In genomic region chr9:75289545-75289944, GRCm38 (mm10) we compare ENCODE assay signal across 9 mouse cellular contexts. TPM values are rescaled to one million over a fixed set of nuclear protein-coding genes. Genes with fewer than 3 reads are reported as not detected.
DNase-seq lines count a peak whose midpoint lies in the region; ATAC-seq and TF ChIP-seq lines count a peak whose summit lies in the region.
"Had no signal": no experiment of that assay in that cellular context is flagged by ENCODE, and none has a peak within 500 bp of the region (broad histone marks: within the 10 kb centered on the region; RNA-seq: fewer than 3 reads in every experiment).

No protein-coding gene starts in this region.

- no peaks in the 10 kb centered on the region for H3K27me3 ChIP-seq in embryonic facial prominence, embryonic 11.5 days (ENCODE audit: control insufficient read depth, insufficient read depth, low read length)
- H3K27me3 ChIP-seq in embryonic facial prominence, embryonic 10.5 days (replicated peaks; ENCODE audit: low read depth, poor library complexity, severe bottlenecking), result no peaks in the 10 kb centered on the region
- no peaks in the 10 kb centered on the region for H3K27me3 ChIP-seq in spleen, adult 2 months (ENCODE audit: control insufficient read depth, insufficient read depth, low read length)
- H3K27me3 ChIP-seq in stomach, postnatal 0 days (ENCODE audit: control insufficient read depth, insufficient read depth, low read length), result no peaks in the 10 kb centered on the region
- H3K27me3 ChIP-seq in intestine, embryonic 16.5 days (replicated peaks; ENCODE audit: control insufficient read depth, insufficient read depth, low read length), result no peaks in the 10 kb centered on the region
- H3K27me3 ChIP-seq in hindbrain, embryonic 13.5 days, result no peaks in the 10 kb centered on the region

- H3K36me3 ChIP-seq in embryonic facial prominence, embryonic 11.5 days (replicated peaks; ENCODE audit: control insufficient read depth, insufficient read depth, low read depth, low read length), result no peaks in the 10 kb centered on the region
- H3K36me3 ChIP-seq in embryonic facial prominence, embryonic 10.5 days (replicated peaks), result no peaks in the 10 kb centered on the region
- H3K36me3 ChIP-seq in spleen, adult 2 months (ENCODE audit: control insufficient read depth, insufficient read depth, low read length), result no peaks in the 10 kb centered on the region
- H3K36me3 ChIP-seq in stomach, postnatal 0 days (ENCODE audit: control insufficient read depth, insufficient read depth, low read length), result no peaks in the 10 kb centered on the region
- no peaks in the 10 kb centered on the region for H3K36me3 ChIP-seq in intestine, embryonic 16.5 days (ENCODE audit: control insufficient read depth, insufficient read depth, low read length)
- H3K36me3 ChIP-seq in hindbrain, embryonic 13.5 days, result no peaks in the 10 kb centered on the region

- H3K4me3 ChIP-seq in embryonic facial prominence, embryonic 11.5 days (ENCODE audit: low read depth, low read length), result no peak overlapping the region
- no peak overlapping the region for H3K4me3 ChIP-seq in embryonic facial prominence, embryonic 10.5 days
- H3K4me3 ChIP-seq in spleen, adult 2 months (ENCODE audit: extremely low read depth, insufficient read depth, insufficient read length), result no peak overlapping the region
- no peak overlapping the region for H3K4me3 ChIP-seq in stomach, postnatal 0 days (ENCODE audit: low read depth, low read length)
- no peak overlapping the region for H3K4me3 ChIP-seq in intestine, embryonic 16.5 days (ENCODE audit: low read length)
- H3K4me3 ChIP-seq in hindbrain, embryonic 13.5 days, result no peak overlapping the region

- no peak overlapping the region for H3K4me2 ChIP-seq in embryonic facial prominence, embryonic 11.5 days (ENCODE audit: low read depth, low read length)
- no peak overlapping the region for H3K4me2 ChIP-seq in stomach, postnatal 0 days (replicated peaks; ENCODE audit: low read depth)
- H3K4me2 ChIP-seq in intestine, embryonic 16.5 days (ENCODE audit: low read depth, low read length), result no peak overlapping the region
- no peak overlapping the region for H3K4me2 ChIP-seq in hindbrain, embryonic 13.5 days

- no peak for ATAC-seq in embryonic facial prominence, embryonic 11.5 days (replicated peaks; ENCODE audit: insufficient number of reproducible peaks, low FRiP score, low TSS enrichment, low read depth)
- peak; percentile 69 for ATAC-seq in granulocyte monocyte progenitor cell, adult 5-6 weeks (replicated peaks; ENCODE audit: poor library complexity, severe bottlenecking)
- ATAC-seq in stomach, postnatal 0 days (ENCODE audit: low FRiP score, low TSS enrichment), result no peak
- ATAC-seq in intestine, embryonic 16.5 days, result no peak
- no peak for ATAC-seq in hindbrain, embryonic 13.5 days (ENCODE audit: low FRiP score)

- no peak for TF ChIP-seq EP300 in stomach, postnatal 0 days (optimal IDR thresholded peaks at IDR 0.05)

- H3K4me1 ChIP-seq in embryonic facial prominence, embryonic 11.5 days (ENCODE audit: control insufficient read depth, insufficient read depth, low read length), result no peaks in the 10 kb centered on the region
- H3K4me1 ChIP-seq in embryonic facial prominence, embryonic 10.5 days, result peaks cover 6% of the 10 kb centered on the region; the same call in 1 of the 2 replicates
- H3K4me1 ChIP-seq in spleen, adult 2 months (ENCODE audit: control insufficient read depth, insufficient read depth, insufficient read length), result no peaks in the 10 kb centered on the region
- no peaks in the 10 kb centered on the region for H3K4me1 ChIP-seq in stomach, postnatal 0 days (replicated peaks; ENCODE audit: control insufficient read depth, insufficient read depth)
- no peaks in the 10 kb centered on the region for H3K4me1 ChIP-seq in intestine, embryonic 16.5 days (ENCODE audit: control insufficient read depth, insufficient read depth, low read length)
- H3K4me1 ChIP-seq in hindbrain, embryonic 13.5 days (replicated peaks), result no peaks in the 10 kb centered on the region

- no peak overlapping the region for H3K9ac ChIP-seq in embryonic facial prominence, embryonic 11.5 days (replicated peaks; ENCODE audit: low read length)
- H3K9ac ChIP-seq in stomach, postnatal 0 days (ENCODE audit: low read length), result no peak overlapping the region
- no peak overlapping the region for H3K9ac ChIP-seq in intestine, embryonic 16.5 days (ENCODE audit: low read depth, low read length)
- H3K9ac ChIP-seq in hindbrain, embryonic 13.5 days, result no peak overlapping the region

- no peak for TF ChIP-seq POLR2A in spleen, adult 2 months (IDR thresholded peaks at IDR 0.05; ENCODE audit: low read depth, low read length)

- H3K9me3 ChIP-seq in embryonic facial prominence, embryonic 11.5 days (replicated peaks; ENCODE audit: control insufficient read depth, low read length), result no peaks in the 10 kb centered on the region
- no peaks in the 10 kb centered on the region for H3K9me3 ChIP-seq in embryonic facial prominence, embryonic 10.5 days
- no peaks in the 10 kb centered on the region for H3K9me3 ChIP-seq in stomach, postnatal 0 days (ENCODE audit: control insufficient read depth, low read length)
- no peaks in the 10 kb centered on the region for H3K9me3 ChIP-seq in intestine, embryonic 16.5 days (ENCODE audit: control insufficient read depth, low read length)
- H3K9me3 ChIP-seq in hindbrain, embryonic 13.5 days, result no peaks in the 10 kb centered on the region

- DNase-seq in embryonic facial prominence, embryonic 11.5 days (ENCODE audit: low spot score), result peak; percentile 30
- DNase-seq in embryonic facial prominence, embryonic 10.5 days (ENCODE audit: low spot score), result no peak
- no peak for DNase-seq in spleen, adult 2 months (ENCODE audit: low read depth in 1 of 2, low spot score in 2 of 2)
- DNase-seq in spleen, postnatal 4 days (ENCODE audit: low spot score in 2 of 2), result no peak
- DNase-seq in stomach, postnatal 0 days (ENCODE audit: low spot score), result peak; percentile 48

- H3K27ac ChIP-seq in embryonic facial prominence, embryonic 11.5 days (replicated peaks; ENCODE audit: low read depth, low read length), result no peak overlapping the region
- H3K27ac ChIP-seq in embryonic facial prominence, embryonic 10.5 days (replicated peaks), result no peak overlapping the region
- no peak overlapping the region for H3K27ac ChIP-seq in spleen, adult 2 months (ENCODE audit: insufficient read depth, low read length)
- no peak overlapping the region for H3K27ac ChIP-seq in stomach, postnatal 0 days (replicated peaks)
- H3K27ac ChIP-seq in intestine, embryonic 16.5 days (ENCODE audit: low read length), result no peak overlapping the region
- H3K27ac ChIP-seq in hindbrain, embryonic 13.5 days, result no peak overlapping the region

- peak; percentile 14; the same call in 1 of the 2 replicates for TF ChIP-seq CTCF in spleen, adult 2 months (IDR thresholded peaks at IDR 0.05; ENCODE audit: extremely low read depth, insufficient read depth, insufficient read length, insufficient replicate concordance)
- peak; percentile 66 for TF ChIP-seq CTCF in stomach, postnatal 0 days (IDR thresholded peaks at IDR 0.05; ENCODE audit: low read depth)

- 52% methylated on average over 4 of the region's 4 CpGs for WGBS in embryonic facial prominence, embryonic 11.5 days
- WGBS in embryonic facial prominence, embryonic 10.5 days, result 50% methylated on average over 4 of the region's 4 CpGs
- 41% methylated on average over 4 of the region's 4 CpGs for WGBS in spleen, adult 2 months
- 38% methylated on average over 4 of the region's 4 CpGs for WGBS in stomach, postnatal 0 days
- WGBS in intestine, embryonic 16.5 days, result 55% methylated on average over 4 of the region's 4 CpGs
- WGBS in hindbrain, embryonic 13.5 days, result 45% methylated on average over 4 of the region's 4 CpGs

RNA-seq across cellular contexts. Expression of gene Gnb5, which starts 16.5 kb away (rescaled TPM):
- polyA plus RNA-seq in embryonic facial prominence, embryonic 11.5 days (2014; fragmentation: Nextera tagmentation; extraction: Ambion mirVana), result 32.0 and 34.3 TPM in 2 replicates
- 22.4 and 24.5 TPM in 2 replicates for polyA plus RNA-seq in embryonic facial prominence, embryonic 10.5 days (2016; fragmentation: Nextera tagmentation; extraction: Ambion mirVana)
- polyA plus RNA-seq in spleen, adult 2 months (2012; rRNA removed), result 3.4 and 3.5 TPM in 2 replicates
- total RNA-seq in granulocyte monocyte progenitor cell, adult 5-6 weeks (2014; fragmentation: Nextera tagmentation), result 4.1 and 5.0 TPM in 2 replicates
- total RNA-seq in granulocyte monocyte progenitor cell, adult 5-6 weeks (2017), result 2.7 and 2.8 TPM in 2 replicates
- 16.1 and 17.5 TPM in 2 replicates for polyA plus RNA-seq in stomach, postnatal 0 days (2015; fragmentation: Nextera tagmentation; extraction: Ambion mirVana)
- 15.8 and 16.2 TPM in 2 replicates for polyA plus RNA-seq in intestine, embryonic 16.5 days (2015; fragmentation: Nextera tagmentation; extraction: Ambion mirVana)
- 58.3 and 60.5 TPM in 2 replicates for polyA plus RNA-seq in hindbrain, embryonic 13.5 days (2015; fragmentation: Nextera tagmentation; extraction: Ambion mirVana)

RNA-seq across cellular contexts. Expression of gene Myo5c, which starts 57.7 kb away (rescaled TPM):
- 0.85 and 1.0 TPM in 2 replicates for polyA plus RNA-seq in embryonic facial prominence, embryonic 11.5 days (2014; fragmentation: Nextera tagmentation; extraction: Ambion mirVana)
- 1.2 and 1.3 TPM in 2 replicates for polyA plus RNA-seq in embryonic facial prominence, embryonic 10.5 days (2016; fragmentation: Nextera tagmentation; extraction: Ambion mirVana)
- polyA plus RNA-seq in spleen, adult 2 months (2012; rRNA removed), result 0.62 and 0.81 TPM in 2 replicates
- total RNA-seq in granulocyte monocyte progenitor cell, adult 5-6 weeks (2014; fragmentation: Nextera tagmentation), result not detected in 2 replicates
- total RNA-seq in granulocyte monocyte progenitor cell, adult 5-6 weeks (2017), result not detected in 2 replicates
- polyA plus RNA-seq in stomach, postnatal 0 days (2015; fragmentation: Nextera tagmentation; extraction: Ambion mirVana), result 11.4 and 13.2 TPM in 2 replicates
- 4.4 and 5.0 TPM in 2 replicates for polyA plus RNA-seq in intestine, embryonic 16.5 days (2015; fragmentation: Nextera tagmentation; extraction: Ambion mirVana)
- 0.36 and 0.42 TPM in 2 replicates for polyA plus RNA-seq in hindbrain, embryonic 13.5 days (2015; fragmentation: Nextera tagmentation; extraction: Ambion mirVana)

RNA-seq across cellular contexts. Expression of gene Bcl2l10, which starts 58.0 kb away (rescaled TPM):
- not detected in 2 replicates for polyA plus RNA-seq in embryonic facial prominence, embryonic 11.5 days (2014; fragmentation: Nextera tagmentation; extraction: Ambion mirVana)
- not detected in 2 replicates for polyA plus RNA-seq in embryonic facial prominence, embryonic 10.5 days (2016; fragmentation: Nextera tagmentation; extraction: Ambion mirVana)
- polyA plus RNA-seq in spleen, adult 2 months (2012; rRNA removed), result not detected in 2 replicates
- total RNA-seq in granulocyte monocyte progenitor cell, adult 5-6 weeks (2014; fragmentation: Nextera tagmentation), result not detected in 2 replicates
- not detected in 2 replicates for total RNA-seq in granulocyte monocyte progenitor cell, adult 5-6 weeks (2017)
- not detected in 2 replicates for polyA plus RNA-seq in stomach, postnatal 0 days (2015; fragmentation: Nextera tagmentation; extraction: Ambion mirVana)
- not detected in 2 replicates for polyA plus RNA-seq in intestine, embryonic 16.5 days (2015; fragmentation: Nextera tagmentation; extraction: Ambion mirVana)
- not detected in 2 replicates for polyA plus RNA-seq in hindbrain, embryonic 13.5 days (2015; fragmentation: Nextera tagmentation; extraction: Ambion mirVana)
- polyA plus RNA-seq: liver, embryonic 16.5 days had no signal

Comparison
In these comparisons a context has a peak if more than half of its experiments do, and no peak if none do; other contexts are left out.
1. DNase-seq: peak in embryonic facial prominence, embryonic 11.5 days (single experiment) and stomach, postnatal 0 days (single experiment); none in embryonic facial prominence, embryonic 10.5 days (single experiment), spleen, adult 2 months (0 of 2) and spleen, postnatal 4 days (0 of 2).